Mouse (Mus musculus) thymus, postnatal 14 days (tissue): ENCODE measurements at regions not wholly inside any gene's neighbourhood (a gene's known extent, or its start where the extent isn't known, plus 50 kb on each side); places are given as distances from the start of the nearest gene placed in this dataset.
"Not testable (repeated sequence)": the region's sequence is repeated elsewhere in the genome, so short reads cannot be mapped to it uniquely, and the experiment has no call there.

ENCODE experiments used
- DNase-seq: peaks from one replicate; pipeline ENCODE4 v3.0.0; 2021

GRCm38 (mm10) chr13:99729145-99729544 lies 171.7 kb downstream of the Cartpt start:
- DNase-seq: no peak

GRCm38 (mm10) chr13:99724245-99724644 lies 176.6 kb downstream of the Cartpt start:
- no peak for DNase-seq

GRCm38 (mm10) chr13:99723237-99723981 lies 177.5 kb downstream of the Cartpt start:
- DNase-seq: no peak

GRCm38 (mm10) chr13:99720566-99720965 lies 180.3 kb downstream of the Cartpt start:
- no peak for DNase-seq

GRCm38 (mm10) chr13:99696559-99696890 lies 180.2 kb upstream of the Map1b start:
- no peak for DNase-seq

- DNase-seq: no peak
Measured at GRCm38 (mm10) chr13:99695874-99696558, 179.7 kb upstream of the Map1b start.

- no peak for DNase-seq
Measured at GRCm38 (mm10) chr13:99679934-99680333, 163.6 kb upstream of the Map1b start.

- DNase-seq: no peak
Measured at GRCm38 (mm10) chr13:99679430-99679829, 163.1 kb upstream of the Map1b start.

GRCm38 (mm10) chr13:99676393-99676792 lies 160.1 kb upstream of the Map1b start:
- DNase-seq: no peak

GRCm38 (mm10) chr13:99675951-99676350 lies 159.6 kb upstream of the Map1b start:
- no peak for DNase-seq

GRCm38 (mm10) chr13:99672714-99673113 lies 156.4 kb upstream of the Map1b start:
- DNase-seq: no peak

- no peak for DNase-seq
Measured at GRCm38 (mm10) chr13:99671747-99672146, 155.4 kb upstream of the Map1b start.

- no peak for DNase-seq
Measured at GRCm38 (mm10) chr13:99669987-99670534, 153.7 kb upstream of the Map1b start.

- no peak for DNase-seq
Measured at GRCm38 (mm10) chr13:99668613-99669012, 152.3 kb upstream of the Map1b start.

GRCm38 (mm10) chr13:99666086-99666485 lies 149.7 kb upstream of the Map1b start:
- DNase-seq: no peak

- DNase-seq: not testable (repeated sequence)
Measured at GRCm38 (mm10) chr13:99663422-99663821, 147.1 kb upstream of the Map1b start.

- DNase-seq: no peak
Measured at GRCm38 (mm10) chr13:99647661-99648204, 131.4 kb upstream of the Map1b start.

- DNase-seq: no peak
Measured at GRCm38 (mm10) chr13:99644771-99645170, 128.4 kb upstream of the Map1b start.

GRCm38 (mm10) chr13:99642811-99643210 lies 126.5 kb upstream of the Map1b start:
- DNase-seq: no peak

GRCm38 (mm10) chr13:99642301-99642700 lies 126.0 kb upstream of the Map1b start:
- no peak for DNase-seq

GRCm38 (mm10) chr13:99641386-99642165 lies 125.2 kb upstream of the Map1b start:
- DNase-seq: no peak

GRCm38 (mm10) chr13:99632706-99633105 lies 116.4 kb upstream of the Map1b start:
- no peak for DNase-seq

GRCm38 (mm10) chr13:99630800-99631199 lies 114.5 kb upstream of the Map1b start:
- no peak for DNase-seq
